ENCODE assay signal across 8 mouse cellular contexts in the genomic region with DNA sequence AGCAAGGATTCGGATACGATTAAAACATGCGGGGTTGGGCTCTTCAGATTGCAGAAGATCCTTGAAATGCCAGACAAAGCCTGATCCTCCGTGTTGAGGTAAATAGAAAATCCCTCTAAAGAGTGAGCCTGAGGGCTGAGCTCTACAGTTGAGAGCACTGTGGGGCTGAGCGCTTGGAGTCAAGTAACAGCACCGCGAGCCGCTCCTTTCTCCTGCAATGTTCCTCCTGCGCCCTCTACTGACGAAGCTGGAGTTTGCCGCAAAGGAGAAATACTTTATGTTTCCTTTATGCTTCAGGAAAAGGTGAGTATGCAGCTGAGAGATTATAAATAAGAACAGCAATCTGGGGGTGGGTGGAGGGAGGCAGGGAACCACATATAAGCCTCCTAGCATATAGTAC. TPM values are rescaled to one million over a fixed set of nuclear protein-coding genes. Genes with fewer than 3 reads are reported as not detected.
DNase-seq lines count a peak whose midpoint lies in the region; ATAC-seq and TF ChIP-seq lines count a peak whose summit lies in the region.

No protein-coding gene starts in this region.

- no peak for ATAC-seq in intestine, embryonic 14.5 days (replicated peaks; ENCODE audit: low FRiP score, low TSS enrichment, low read depth)
- peak; percentile 73 for ATAC-seq in midbrain, embryonic 12.5 days (ENCODE audit: low FRiP score, low read depth)

- intact Hi-C loops in left cerebral cortex, adult 2 months (cut with DNase I) = loop anchor here (2.0 to 5.0 kb wide), 4 partner anchors 118 to 1118 kb away; no protein-coding TSS in a partner anchor

- TF ChIP-seq POLR2A in small intestine, adult 2 months (IDR thresholded peaks at IDR 0.05; ENCODE audit: low read depth, low read length) = no peak

- peak; percentile 90 for TF ChIP-seq CTCF in left cerebral cortex, adult 2 months (IDR thresholded peaks at IDR 0.05)
- peak; percentile 86 for TF ChIP-seq CTCF in small intestine, adult 2 months (IDR thresholded peaks at IDR 0.05; ENCODE audit: extremely low read depth, insufficient read length, insufficient replicate concordance, low read depth, low read length)

- H3K36me3 ChIP-seq in heart, embryonic 10.5 days = no peaks in the 10 kb centered on the region
- H3K36me3 ChIP-seq in intestine, embryonic 14.5 days (ENCODE audit: control insufficient read depth, insufficient read depth, low read length) = no peaks in the 10 kb centered on the region
- H3K36me3 ChIP-seq in midbrain, embryonic 12.5 days = no peaks in the 10 kb centered on the region
- H3K36me3 ChIP-seq in small intestine, adult 2 months (ENCODE audit: control insufficient read depth, insufficient read depth, low read length) = no peaks in the 10 kb centered on the region

- no peak overlapping the region for H3K4me2 ChIP-seq in intestine, embryonic 14.5 days (ENCODE audit: low read length)
- H3K4me2 ChIP-seq in midbrain, embryonic 12.5 days (replicated peaks) = no peak overlapping the region

- 18% methylated on average over 11 of the region's 11 CpGs for WGBS in heart, embryonic 10.5 days
- WGBS in intestine, embryonic 14.5 days = 18% methylated on average over 11 of the region's 11 CpGs
- 14% methylated on average over 11 of the region's 11 CpGs for WGBS in midbrain, embryonic 12.5 days
- 20% methylated on average over 11 of the region's 11 CpGs for WGBS in small intestine, adult 2 months

- H3K9ac ChIP-seq in intestine, embryonic 14.5 days (ENCODE audit: low read length) = no peak overlapping the region
- no peak overlapping the region for H3K9ac ChIP-seq in midbrain, embryonic 12.5 days (replicated peaks)

- no peaks in the 10 kb centered on the region for H3K9me3 ChIP-seq in heart, embryonic 10.5 days
- no peaks in the 10 kb centered on the region for H3K9me3 ChIP-seq in intestine, embryonic 14.5 days (ENCODE audit: control insufficient read depth, low read length)
- no peaks in the 10 kb centered on the region for H3K9me3 ChIP-seq in midbrain, embryonic 12.5 days

- no peak overlapping the region for H3K4me3 ChIP-seq in heart, embryonic 10.5 days
- no peak overlapping the region for H3K4me3 ChIP-seq in intestine, embryonic 14.5 days (ENCODE audit: low read depth, low read length)
- no peak overlapping the region for H3K4me3 ChIP-seq in left cerebral cortex, adult 2 months
- H3K4me3 ChIP-seq in midbrain, embryonic 12.5 days = no peak overlapping the region
- H3K4me3 ChIP-seq in small intestine, adult 2 months (ENCODE audit: low read depth, low read length) = no peak overlapping the region

- peak; percentile 52 to 85 for DNase-seq in heart, adult 18-20 months
- DNase-seq in heart, embryonic 10.5 days (ENCODE audit: low spot score) = no peak
- DNase-seq in cerebellum, adult 8-10 months = peak; percentile 48
- peak; percentile 73 for DNase-seq in forelimb bud, embryonic 11.5 days (ENCODE audit: low read depth, low spot score)
- DNase-seq in intestine, embryonic 14.5 days (ENCODE audit: low spot score) = peak; percentile 84
- DNase-seq in left cerebral cortex, adult 2 months (ENCODE audit: extremely low spot score in 1 of 2, low spot score in 2 of 2) = peak; percentile 71 to 76

- H3K27me3 ChIP-seq in heart, embryonic 10.5 days (ENCODE audit: insufficient read depth, poor library complexity, severe bottlenecking) = no peaks in the 10 kb centered on the region
- no peaks in the 10 kb centered on the region for H3K27me3 ChIP-seq in intestine, embryonic 14.5 days (replicated peaks; ENCODE audit: control insufficient read depth, insufficient read depth, low read length)
- H3K27me3 ChIP-seq in midbrain, embryonic 12.5 days = no peaks in the 10 kb centered on the region
- no peaks in the 10 kb centered on the region; the same call in 1 of the 2 replicates for H3K27me3 ChIP-seq in small intestine, adult 2 months (ENCODE audit: control insufficient read depth, insufficient read depth, low read length)

- no peak overlapping the region for H3K27ac ChIP-seq in heart, embryonic 10.5 days
- H3K27ac ChIP-seq in intestine, embryonic 14.5 days (ENCODE audit: low read depth) = no peak overlapping the region
- H3K27ac ChIP-seq in left cerebral cortex, adult 2 months = no peak overlapping the region
- H3K27ac ChIP-seq in midbrain, embryonic 12.5 days (replicated peaks) = no peak overlapping the region
- no peak overlapping the region for H3K27ac ChIP-seq in small intestine, adult 2 months (ENCODE audit: insufficient read depth, low read depth, low read length)

- H3K4me1 ChIP-seq in heart, embryonic 10.5 days = no peaks in the 10 kb centered on the region
- H3K4me1 ChIP-seq in intestine, embryonic 14.5 days (replicated peaks; ENCODE audit: control insufficient read depth, insufficient read depth, low read length) = no peaks in the 10 kb centered on the region
- H3K4me1 ChIP-seq in midbrain, embryonic 12.5 days = no peaks in the 10 kb centered on the region
- H3K4me1 ChIP-seq in small intestine, adult 2 months (ENCODE audit: control insufficient read depth, insufficient read depth, insufficient read length, low read length) = no peaks in the 10 kb centered on the region

RNA-seq across cellular contexts. Expression of gene Qdpr, which starts 47.4 kb away (rescaled TPM):
- total RNA-seq in heart, adult 18-20 months (2021) = 10 to 100 TPM; 90.5 to 92.1 TPM
- 110 and 116 TPM in 2 replicates for polyA plus RNA-seq in heart, embryonic 10.5 days (2016; fragmentation: Nextera tagmentation; extraction: Ambion mirVana)
- polyA plus RNA-seq in intestine, embryonic 14.5 days (2014; fragmentation: Nextera tagmentation; extraction: Ambion mirVana) = 157 and 162 TPM in 2 replicates
- 100 to 1,000 TPM; 130 to 138 TPM for total RNA-seq in left cerebral cortex, adult 2 months (2021)
- 106 and 111 TPM in 2 replicates for polyA plus RNA-seq in midbrain, embryonic 12.5 days (2016; fragmentation: Nextera tagmentation; extraction: Ambion mirVana)
- 47.2 and 84.8 TPM in 2 replicates for polyA plus RNA-seq in small intestine, adult 2 months (2012; rRNA removed)

RNA-seq across cellular contexts. Expression of gene Clrn2, which starts 50.9 kb away (rescaled TPM):
- not detected for total RNA-seq in heart, adult 18-20 months (2021)
- not detected in 2 replicates for polyA plus RNA-seq in heart, embryonic 10.5 days (2016; fragmentation: Nextera tagmentation; extraction: Ambion mirVana)
- polyA plus RNA-seq in intestine, embryonic 14.5 days (2014; fragmentation: Nextera tagmentation; extraction: Ambion mirVana) = not detected in 2 replicates
- total RNA-seq in left cerebral cortex, adult 2 months (2021) = 1 to 10 TPM in 1 of 2 experiments, under 1 TPM in 1; 0.37 to 1.1 TPM
- 0.32 TPM in 1 of 2 replicates, not detected in the other for polyA plus RNA-seq in midbrain, embryonic 12.5 days (2016; fragmentation: Nextera tagmentation; extraction: Ambion mirVana)
- polyA plus RNA-seq in small intestine, adult 2 months (2012; rRNA removed) = not detected in 2 replicates
